Mouse (Mus musculus): ENCODE measurements around the gene Pla1a. TPM values are rescaled to one million over a fixed set of nuclear protein-coding genes. Genes with fewer than 3 reads are reported as not detected.

Gene Pla1a
- total RNA-seq, 2 experiments from 2014 or later = 0.63 to 0.92 TPM

GRCm38 (mm10) chr16:38387389-38387788 is 45.6 kb downstream of the Pla1a start:
- no peak for DNase-seq

- no peak for DNase-seq
Observed at GRCm38 (mm10) chr16:38385700-38386099, 47.2 kb downstream of the Pla1a start.

GRCm38 (mm10) chr16:38385184-38385634 is 47.7 kb downstream of the Pla1a start:
- DNase-seq = no peak

- no peak for DNase-seq
Observed at GRCm38 (mm10) chr16:38383683-38384082, 49.3 kb downstream of the Pla1a start.

GRCm38 (mm10) chr16:38379926-38380325 is 53.0 kb downstream of the Pla1a start:
- no peak for DNase-seq

GRCm38 (mm10) chr16:38379493-38379892 is 53.5 kb downstream of the Pla1a start:
- no peak for DNase-seq

- no peak for DNase-seq
Observed at GRCm38 (mm10) chr16:38379088-38379487, 53.9 kb downstream of the Pla1a start.

GRCm38 (mm10) chr16:38378591-38378990 is 54.4 kb downstream of the Pla1a start:
- DNase-seq = no peak

- DNase-seq = no peak
Observed at GRCm38 (mm10) chr16:38377546-38377945, 55.4 kb downstream of the Pla1a start.

- no peak for DNase-seq
Observed at GRCm38 (mm10) chr16:38376841-38377249, 56.1 kb downstream of the Pla1a start.

- DNase-seq = peak; percentile 42 to 58
Observed at GRCm38 (mm10) chr16:38376163-38376840, 56.6 kb downstream of the Pla1a start.

GRCm38 (mm10) chr16:38375182-38375581 is 57.8 kb downstream of the Pla1a start:
- no peak for DNase-seq

GRCm38 (mm10) chr16:38374379-38375140 is 58.4 kb downstream of the Pla1a start:
- DNase-seq = no peak

GRCm38 (mm10) chr16:38373941-38374340 is 59.0 kb downstream of the Pla1a start:
- DNase-seq = no peak

- DNase-seq = no peak
Observed at GRCm38 (mm10) chr16:38373439-38373838, 59.5 kb downstream of the Pla1a start.

- DNase-seq = no peak
Observed at GRCm38 (mm10) chr16:38372876-38373275, 60.1 kb downstream of the Pla1a start.

GRCm38 (mm10) chr16:38371705-38372296 is 61.1 kb downstream of the Pla1a start:
- DNase-seq = no peak

- no peak for DNase-seq
Observed at GRCm38 (mm10) chr16:38370633-38371374, 62.1 kb downstream of the Pla1a start.

GRCm38 (mm10) chr16:38369992-38370484 is 62.9 kb downstream of the Pla1a start:
- DNase-seq = no peak

- DNase-seq = no peak
Observed at GRCm38 (mm10) chr16:38369431-38369830, 63.5 kb downstream of the Pla1a start.

- DNase-seq = no peak
Observed at GRCm38 (mm10) chr16:38369000-38369399, 63.9 kb downstream of the Pla1a start.

- DNase-seq = peak; percentile 40 to 45
Observed at GRCm38 (mm10) chr16:38368336-38368735, 64.6 kb downstream of the Pla1a start.
